Mouse (Mus musculus) A20 (cell line): ENCODE results near the gene Adgra3.

ENCODE experiments used
- DNase-seq: peaks from one replicate; pipeline ENCODE4 v3.0.0-alpha.2; 2011; ENCODE audit warnings: low read depth, low spot score

Adgra3 gene

DNA sequence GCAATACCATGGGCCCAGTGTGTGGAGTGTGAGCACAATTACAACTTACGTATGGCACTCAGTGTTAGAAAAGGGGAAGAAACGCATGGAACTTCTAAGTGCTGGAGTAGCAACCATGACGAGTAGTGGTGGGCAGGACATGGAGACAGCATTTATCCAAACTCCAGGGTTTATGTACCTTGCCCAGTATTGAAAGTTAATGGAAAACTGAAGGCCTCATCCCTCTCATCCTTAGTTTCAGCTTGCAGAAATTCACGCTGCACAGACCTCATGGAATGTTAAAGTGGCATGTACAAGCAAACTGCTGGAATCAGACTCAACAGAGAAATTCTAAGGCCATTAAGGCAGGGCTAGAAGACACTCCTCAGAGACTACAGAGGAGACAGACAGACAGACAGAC is 84.6 kb downstream of the Adgra3 start:
- no peak for DNase-seq

GRCm38 (mm10) chr5:49969660-49970059 is 89.1 kb downstream of the Adgra3 start:
- no peak for DNase-seq

DNA sequence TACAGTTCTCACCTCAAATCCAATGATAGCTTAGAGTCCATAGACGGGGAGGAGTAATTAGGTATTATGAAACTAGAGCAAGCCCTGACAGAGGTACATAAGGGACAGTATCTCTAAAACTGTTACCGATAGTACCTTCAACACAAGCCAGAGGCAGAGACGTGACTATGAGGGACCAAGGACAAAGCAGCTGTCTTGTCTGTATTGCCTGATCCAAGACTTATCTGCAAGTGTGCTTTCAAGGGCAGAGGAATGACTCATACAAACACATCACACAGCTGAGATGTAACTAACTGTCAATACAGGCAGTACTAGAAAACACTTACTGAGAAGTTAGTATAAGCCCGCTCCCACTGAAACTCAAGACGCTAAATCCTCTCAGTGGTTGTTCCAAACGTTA is 91.1 kb downstream of the Adgra3 start:
- DNase-seq, result no peak

GRCm38 (mm10) chr5:49965810-49966209 is 93.0 kb downstream of the Adgra3 start:
- no peak for DNase-seq

GRCm38 (mm10) chr5:49961478-49962431 is 97.1 kb downstream of the Adgra3 start:
- DNase-seq, result no peak

GRCm38 (mm10) chr5:49936354-49936753 is 122.5 kb downstream of the Adgra3 start:
- DNase-seq, result no peak

DNA sequence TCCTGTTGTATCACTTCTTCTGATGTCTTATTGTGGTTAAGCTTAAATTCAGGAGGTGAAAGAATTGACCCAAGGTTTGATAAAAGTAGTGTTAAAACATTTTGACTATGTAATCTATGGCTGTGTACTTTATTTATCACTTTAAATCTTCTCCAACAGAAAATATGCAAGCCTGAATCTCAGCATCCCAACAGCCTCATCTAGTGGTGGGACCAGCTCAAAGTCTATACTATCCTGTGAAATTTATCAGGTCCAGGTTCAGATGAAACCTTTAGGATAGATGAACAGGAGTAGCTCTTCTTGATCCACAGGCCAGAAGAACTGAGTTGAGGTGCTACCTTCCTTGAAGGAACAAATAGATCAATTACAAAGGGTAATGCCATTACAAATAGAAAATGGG is 134.1 kb downstream of the Adgra3 start:
- DNase-seq, result no peak

DNA sequence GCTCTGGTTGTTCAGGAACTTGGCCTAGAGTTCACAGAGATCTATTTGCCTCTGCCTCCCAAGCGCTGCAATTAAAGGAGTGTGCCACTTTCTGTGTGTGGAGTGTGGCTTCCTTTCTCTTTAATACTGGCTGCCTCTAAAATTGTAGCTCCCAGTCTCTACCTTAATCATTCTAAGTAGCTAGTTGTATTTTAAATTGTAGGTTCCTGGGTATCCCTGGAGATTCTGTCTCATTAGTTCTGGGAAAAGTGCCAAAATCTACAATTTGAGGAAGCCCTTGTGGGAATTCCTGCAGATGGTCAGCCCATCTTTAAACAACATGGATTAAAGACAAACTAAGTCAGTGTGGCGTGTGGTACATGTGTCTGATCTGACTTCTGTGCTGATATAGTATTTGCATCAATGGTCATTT is 143.1 kb downstream of the Adgra3 start:
- no peak for DNase-seq
